Mouse (Mus musculus) adipose tissue, adult 10 weeks (tissue): ENCODE measurements around the gene H2-M10.6. TPM values are rescaled to one million over a fixed set of nuclear protein-coding genes. Genes with fewer than 3 reads are reported as not detected.

Experiments used
- polyA plus RNA-seq: library from polyadenylated mRNA; stranded (reverse); fragments of 350-450 nt; fragmentation: Illumina TruSeq; extraction: RNeasy Lipid Tissue Mini Kit (QIAGEN cat#74804); gene quantifications from one replicate; pipeline ENCODE4 v1.2.3, GENCODE M21; 2014; ENCODE audit warnings: low read depth, low replicate concordance

The H2-M10.6 gene
- polyA plus RNA-seq, result not detected

GRCm38 (mm10) chr17:36811871-36812270 is at the start of gene H2-M10.6:
H2-M10.6 (plus strand) TSS chr17:36812171.

DNA sequence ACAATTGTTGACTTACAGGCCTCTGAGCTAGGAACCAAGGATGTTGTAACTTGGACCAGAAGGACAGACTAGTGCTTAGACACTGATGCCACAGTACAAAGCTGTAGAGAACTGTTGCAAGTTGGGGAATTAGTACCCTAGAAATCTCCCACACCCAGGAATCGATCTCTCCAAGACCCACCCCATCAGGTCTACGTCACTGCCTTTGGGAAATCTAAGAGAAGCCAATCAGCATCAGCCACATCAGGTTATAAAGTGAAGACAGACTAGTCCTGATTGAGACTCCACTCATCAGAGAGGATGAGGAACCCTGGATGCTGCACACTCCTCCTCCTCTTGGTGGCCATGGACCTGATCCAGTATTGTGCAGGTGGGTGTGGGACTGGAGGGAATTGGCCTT is 39.4 kb upstream of the H2-M10.6 start, which contains the start of gene H2-M10.5:
H2-M10.5 (plus strand) TSS at position 301 of the 400 bp plus-strand sequence.

GRCm38 (mm10) chr17:36836874-36837647 is 25.1 kb downstream of the H2-M10.6 start, which contains the start of gene Trim26:
Trim26 (plus strand) TSS chr17:36837134.

Other genes with a start within 250 kb of the H2-M10.6 start
- gene H2-M9, start 169.5 kb upstream of the H2-M10.6 start, polyA plus RNA-seq, result not detected
- not detected for gene H2-M1, start 140.0 kb upstream of the H2-M10.6 start, polyA plus RNA-seq
- gene H2-M10.5, start 39.3 kb upstream of the H2-M10.6 start, polyA plus RNA-seq, result not detected
- gene Trim26, start 25.0 kb downstream of the H2-M10.6 start, polyA plus RNA-seq, result 54.8 TPM
- not detected for gene Trim15, start 55.0 kb downstream of the H2-M10.6 start, polyA plus RNA-seq
- gene Trim10, start 57.4 kb downstream of the H2-M10.6 start, polyA plus RNA-seq, result 0.35 TPM
- gene Trim40, start 78.0 kb downstream of the H2-M10.6 start, polyA plus RNA-seq, result not detected
- gene Trim31, start 85.9 kb downstream of the H2-M10.6 start, polyA plus RNA-seq, result 0.30 TPM
- gene Rnf39, start 130.7 kb downstream of the H2-M10.6 start, polyA plus RNA-seq, result 0.63 TPM
- 74.7 TPM for gene Ppp1r11, start 139.6 kb downstream of the H2-M10.6 start, polyA plus RNA-seq
- 37.9 TPM for gene Znrd1, start 146.4 kb downstream of the H2-M10.6 start, polyA plus RNA-seq
- gene Znrd1as, start 146.4 kb downstream of the H2-M10.6 start, polyA plus RNA-seq, result 23.8 TPM
- gene 2410137M14Rik, start 169.1 kb downstream of the H2-M10.6 start, polyA plus RNA-seq, result not detected
- 0.11 TPM for gene H2-M5, start 177.4 kb downstream of the H2-M10.6 start, polyA plus RNA-seq
- gene Zfp57, start 189.0 kb downstream of the H2-M10.6 start, polyA plus RNA-seq, result 7.2 TPM
- not detected for gene Mog, start 211.2 kb downstream of the H2-M10.6 start, polyA plus RNA-seq
- gene Gabbr1, start 233.8 kb downstream of the H2-M10.6 start, polyA plus RNA-seq, result 23.9 TPM